Mouse (Mus musculus) cerebellum, adult 2 months (tissue): Measurements from ENCODE around the gene Piezo1.

ENCODE experiments used
- CTCF ChIP-seq: fragments of 200-500 bp; IDR thresholded peaks from 2 replicates; pipeline ENCODE4 v1.5.1; 2011; ENCODE audit warnings: low read depth, mild to moderate bottlenecking, control low read depth, low read length, moderate library complexity, borderline replicate concordance; ENCODE audit not compliant: insufficient read depth
- POLR2A ChIP-seq: fragments of 200-500 bp; IDR thresholded peaks from 2 replicates; pipeline ENCODE4 v1.6.1; 2011; ENCODE audit warnings: low read length, control low read depth, borderline replicate concordance; ENCODE audit not compliant: insufficient read depth

DNA sequence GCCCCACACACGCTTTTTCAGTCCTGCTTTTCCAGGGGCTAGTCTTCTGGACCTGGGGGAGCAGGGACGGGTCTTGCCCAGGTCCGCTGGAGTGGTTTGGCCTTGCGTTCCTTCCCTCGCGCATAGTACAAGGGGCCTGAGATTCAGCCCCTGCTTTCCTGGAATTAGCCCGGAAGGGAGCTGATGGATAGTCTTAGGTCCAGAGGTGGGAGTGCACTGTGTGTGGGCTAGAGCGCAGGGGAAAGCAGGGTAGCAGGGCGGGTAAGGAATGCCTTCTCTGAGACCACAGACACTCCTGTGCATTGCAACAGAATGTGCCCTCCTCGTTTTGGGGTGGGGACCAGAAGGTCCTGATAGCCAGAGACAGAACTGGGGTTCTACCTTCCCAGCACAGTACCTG, 26.0 kb upstream of the Piezo1 start:
- TF ChIP-seq CTCF = no peak
- TF ChIP-seq POLR2A = no peak
